Mouse (Mus musculus) liver, embryonic 12.5 days (tissue): ENCODE data around the gene Psmc2. TPM values are rescaled to one million over a fixed set of nuclear protein-coding genes. Genes with fewer than 3 reads are reported as not detected.

ENCODE experiments used
- ATAC-seq: fragments of 200-750 bp; cut with Nextera tagmentation; 2 replicates; pipeline ENCODE4 v1.8.0; 2017; ENCODE audit warnings: moderate number of reproducible peaks, mild to moderate bottlenecking, moderate library complexity
- H3K27ac ChIP-seq: fragments of 300-500 bp; sonication (generic); 2 replicates; pipeline ENCODE4 v1.5.1; 2016; ENCODE audit warnings: mild to moderate bottlenecking
- H3K27me3 ChIP-seq: fragments of 300-500 bp; sonication (generic); replicated peaks from 2 replicates; pipeline ENCODE4 v1.6.1; 2016; ENCODE audit warnings: mild to moderate bottlenecking, moderate library complexity
- H3K36me3 ChIP-seq: fragments of 300-500 bp; sonication (generic); 2 replicates; pipeline ENCODE4 v1.6.1; 2016; ENCODE audit warnings: mild to moderate bottlenecking, moderate library complexity
- H3K4me1 ChIP-seq: fragments of 300-500 bp; sonication (generic); 2 replicates; pipeline ENCODE4 v1.6.1; 2016
- H3K4me2 ChIP-seq: fragments of 300-500 bp; sonication (generic); 2 replicates; pipeline ENCODE4 v1.6.1; 2016; ENCODE audit warnings: mild to moderate bottlenecking, moderate library complexity
- H3K4me3 ChIP-seq: fragments of 300-500 bp; sonication (generic); 2 replicates; pipeline ENCODE4 v1.5.1; 2016; ENCODE audit warnings: mild to moderate bottlenecking, moderate library complexity
- H3K9ac ChIP-seq: fragments of 300-500 bp; sonication (generic); 2 replicates; pipeline ENCODE4 v1.6.1; 2016; ENCODE audit warnings: mild to moderate bottlenecking, moderate library complexity
- H3K9me3 ChIP-seq: fragments of 300-500 bp; sonication (generic); replicated peaks from 2 replicates; pipeline ENCODE4 v1.6.1; 2016; ENCODE audit warnings: mild to moderate bottlenecking, moderate library complexity
- WGBS: fragments of 180-500 bp; shearing (Covaris S2); methylation state at CpG from one replicate; pipeline ENCODE4 v1.1.7; 2016; ENCODE audit not compliant: insufficient replicate concordance; 5-methylcytosine and 5-hydroxymethylcytosine counted together
- polyA plus RNA-seq: library from polyadenylated mRNA; unstranded; fragments of >200 nt; fragmentation: Nextera tagmentation; extraction: Ambion mirVana; gene quantifications from 2 replicates; pipeline ENCODE4 v1.2.1, GENCODE M21; 2016

Gene Psmc2
- polyA plus RNA-seq, 1 experiment from 2014 or later, result 188 TPM

DNA sequence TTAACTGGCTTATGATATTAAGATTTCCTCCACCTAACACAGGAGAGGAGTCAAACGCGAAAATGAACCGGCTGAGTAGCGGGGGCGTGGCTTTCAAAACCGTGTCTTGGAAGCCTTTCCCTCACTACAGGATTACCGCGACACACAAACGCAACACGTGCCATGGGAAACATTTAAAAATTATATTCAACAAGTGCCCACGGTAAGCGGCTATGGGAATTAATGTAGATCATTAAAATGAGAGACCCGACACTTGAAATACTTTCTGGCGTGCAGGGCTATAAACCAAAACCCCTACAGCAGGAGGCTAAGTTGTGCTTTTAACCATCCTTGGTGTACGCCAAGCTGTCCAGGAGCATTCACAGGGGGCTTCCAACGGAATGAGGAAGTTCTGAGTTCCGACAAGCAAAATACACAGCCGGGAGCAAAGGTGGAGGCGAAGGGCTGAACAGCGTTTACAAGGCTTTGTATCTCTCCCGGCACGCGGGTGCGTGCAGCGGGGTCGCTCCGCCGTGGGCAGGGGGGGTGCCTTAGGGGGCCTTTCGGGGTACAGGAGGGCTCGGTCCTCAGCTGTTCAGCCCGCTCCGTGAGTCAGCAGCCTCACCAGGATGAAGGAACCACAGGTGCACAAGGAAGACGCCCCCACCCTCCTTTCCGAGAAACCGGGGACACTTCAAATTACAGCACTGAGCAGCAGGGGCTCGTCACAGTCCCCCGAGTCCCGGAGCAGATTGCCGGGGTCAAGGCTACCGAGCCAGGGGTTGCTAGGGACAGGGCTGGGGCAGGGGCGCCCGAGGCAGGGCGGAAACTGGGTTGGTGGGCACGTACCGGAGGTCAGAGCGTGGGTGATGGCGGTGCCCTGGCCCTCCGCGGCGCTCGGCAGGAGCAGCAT, 676 bp upstream of the Psmc2 start:
- 1% methylated on average over 51 of the region's 51 CpGs for WGBS
- Histone ChIP-seq H3K36me3 (peaks cover 50% of the 10 kb centered on the region), H3K4me2 (peak overlapping the region; percentile 97), H3K4me3 (peak overlapping the region; percentile 99), H3K27me3 (no peaks in the 10 kb centered on the region), H3K27ac (peak overlapping the region; percentile 79), H3K9me3 (no peaks in the 10 kb centered on the region), H3K4me1 (peaks cover 33% of the 10 kb centered on the region), H3K9ac (peak overlapping the region; percentile 90)
- peak; percentile 53 for ATAC-seq

DNA sequence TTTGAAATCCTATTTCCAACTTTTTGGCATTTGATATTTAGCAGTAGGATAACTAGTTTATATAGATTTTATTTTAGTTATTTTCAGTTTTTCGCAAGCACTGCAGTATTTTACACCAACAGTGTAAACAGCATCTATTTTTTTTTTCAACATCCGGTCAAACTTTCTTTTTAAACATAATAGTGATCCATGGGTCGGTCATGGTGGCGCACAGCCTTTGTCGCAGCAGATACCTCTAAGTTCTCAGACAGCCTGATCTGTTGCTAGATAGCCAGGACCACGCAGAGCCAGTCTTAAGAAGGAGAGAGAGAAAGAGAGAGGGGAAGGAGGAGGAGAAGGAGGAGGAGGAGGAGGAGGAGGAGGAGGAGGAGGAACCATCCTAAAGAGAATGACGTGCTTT, 693 bp downstream of the Psmc2 start:
- H3K4me3 ChIP-seq, result peak overlapping the region; percentile 99
- H3K9ac ChIP-seq, result peak overlapping the region; percentile 94

DNA sequence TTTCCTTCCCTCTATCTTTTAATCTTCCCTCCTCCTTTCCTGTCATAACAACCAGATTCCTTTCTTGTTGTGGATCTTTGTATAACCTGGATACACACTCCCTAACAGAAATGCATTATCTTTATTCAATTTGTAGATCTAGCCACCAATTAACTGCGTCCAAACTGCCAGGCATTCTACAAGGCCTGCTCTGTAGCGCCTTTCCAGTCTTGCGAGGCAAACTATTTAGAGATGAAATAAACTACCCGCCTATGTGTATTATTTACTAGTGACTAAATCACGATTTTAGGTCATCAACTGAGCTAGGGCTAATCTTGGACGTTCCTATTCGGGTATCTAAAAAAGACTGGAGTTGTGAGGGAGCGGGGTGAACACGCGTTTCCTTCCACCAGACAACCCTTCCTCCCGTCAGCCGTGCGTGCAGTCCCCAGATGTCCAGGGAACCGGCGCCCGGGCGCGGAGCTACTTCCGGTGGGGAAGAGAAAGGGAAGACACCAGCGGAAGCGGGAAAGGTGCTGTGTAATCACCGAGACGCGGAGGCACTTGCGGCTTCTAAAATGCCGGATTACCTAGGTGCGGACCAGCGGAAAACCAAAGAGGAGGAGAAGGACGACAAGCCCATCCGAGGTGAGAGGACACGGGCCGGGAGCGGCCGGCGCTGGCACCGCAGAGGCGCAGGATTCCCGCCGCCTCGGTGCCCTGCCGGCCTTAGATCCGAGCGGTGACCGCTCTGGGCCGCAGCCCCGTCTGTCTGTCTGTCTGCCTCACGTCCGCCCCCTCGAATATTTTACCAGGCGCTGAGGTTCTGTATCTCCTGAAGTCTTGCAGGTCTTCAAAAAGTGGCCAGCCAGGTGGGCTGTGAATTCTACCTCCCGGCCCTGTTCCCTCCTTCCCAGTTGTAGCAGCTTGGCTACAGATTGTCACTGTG, 1.4 kb downstream of the Psmc2 start:
- Histone ChIP-seq H3K9me3 (no peaks in the 10 kb centered on the region), H3K4me1 (peaks cover 43% of the 10 kb centered on the region), H3K4me3 (peak overlapping the region; percentile 99), H3K4me2 (peak overlapping the region; percentile 97), H3K9ac (peak overlapping the region; percentile 94), H3K27ac (peak overlapping the region; percentile 94), H3K36me3 (peaks cover 46% of the 10 kb centered on the region), H3K27me3 (no peaks in the 10 kb centered on the region)
- ATAC-seq, result peak; percentile 81
- WGBS, result 2% methylated on average over 51 of the region's 51 CpGs

More for the DNA sequence above, 693 bp downstream of the Psmc2 start:
- Histone ChIP-seq H3K36me3 (peaks cover 48% of the 10 kb centered on the region), H3K4me1 (peaks cover 43% of the 10 kb centered on the region), H3K9me3 (no peaks in the 10 kb centered on the region), H3K27me3 (no peaks in the 10 kb centered on the region), H3K4me2 (peak overlapping the region; percentile 97), H3K27ac (peak overlapping the region; percentile 94)
- no peak for ATAC-seq
- 53% methylated on average over 7 of the region's 7 CpGs for WGBS

DNA sequence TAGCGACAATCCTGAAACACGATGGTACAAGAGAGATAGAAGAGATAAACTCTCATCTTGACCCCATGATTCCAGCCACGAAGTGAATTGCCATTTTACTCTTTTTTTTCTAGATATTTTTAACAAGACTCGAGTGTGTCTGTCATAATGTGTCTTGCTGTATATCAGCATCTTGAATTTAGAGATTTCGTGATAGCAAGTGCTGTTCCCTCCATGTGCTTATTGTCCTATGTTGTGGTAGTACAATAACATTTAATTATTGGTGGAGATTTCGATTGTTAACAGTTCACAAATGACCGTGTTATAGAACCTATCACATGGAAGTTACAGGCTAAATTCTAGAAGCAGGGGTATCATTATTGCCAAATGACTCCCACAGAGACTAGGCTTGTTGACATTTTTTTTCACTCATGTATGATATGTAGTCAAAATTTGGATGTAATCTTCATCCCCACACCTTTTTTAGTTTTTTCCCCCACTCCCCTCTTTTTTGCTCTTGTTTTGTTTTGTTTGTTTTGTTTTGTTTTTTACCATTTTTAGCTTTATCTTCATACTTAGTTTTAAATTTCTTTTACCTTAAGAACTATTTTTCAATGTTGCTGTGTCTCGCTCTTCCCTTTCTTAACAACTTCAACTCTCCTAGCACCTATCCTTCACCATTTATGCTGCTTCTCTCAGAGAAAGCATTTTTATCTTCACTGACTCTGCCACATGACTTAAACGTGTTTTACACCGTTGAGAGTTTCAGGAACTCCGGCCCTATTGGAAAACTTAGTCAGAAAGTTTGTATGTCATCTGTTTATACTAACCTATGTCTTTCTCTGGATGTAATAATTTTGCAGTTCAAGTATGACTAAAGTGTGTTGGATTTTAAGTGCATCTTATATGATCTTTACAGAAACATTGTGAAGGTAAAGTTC, 2.4 kb downstream of the Psmc2 start:
- ATAC-seq, result no peak
- 23% methylated on average over 11 of the region's 11 CpGs for WGBS
- Histone ChIP-seq H3K36me3 (peaks cover 46% of the 10 kb centered on the region), H3K27me3 (no peaks in the 10 kb centered on the region), H3K9ac (peak overlapping the region; percentile 94), H3K4me1 (peaks cover 43% of the 10 kb centered on the region), H3K4me3 (peak overlapping the region; percentile 99), H3K27ac (peak overlapping the region; percentile 94), H3K4me2 (peak overlapping the region; percentile 97), H3K9me3 (no peaks in the 10 kb centered on the region)

DNA sequence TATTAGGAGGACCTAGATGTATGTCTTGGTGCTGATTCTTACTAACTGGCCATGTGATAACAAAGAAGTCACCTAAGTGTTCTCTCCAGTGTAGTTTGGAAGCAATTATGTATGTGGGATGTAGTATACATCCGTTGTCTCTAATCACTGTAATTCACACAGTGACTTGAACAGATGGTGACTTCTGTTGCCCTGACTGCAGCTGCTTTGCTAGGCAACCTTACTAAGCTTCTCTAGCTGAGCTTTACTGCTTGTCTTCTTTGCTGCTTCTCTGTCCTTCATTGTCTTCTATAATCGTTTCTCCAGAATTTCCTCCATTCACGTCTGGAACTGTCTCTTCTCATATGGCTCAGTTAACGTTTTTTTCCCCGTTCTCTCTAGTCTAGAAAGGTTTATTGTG, 4.0 kb downstream of the Psmc2 start:
- H3K4me1 ChIP-seq, result peaks cover 41% of the 10 kb centered on the region
- no peak for ATAC-seq
- H3K36me3 ChIP-seq, result peaks cover 39% of the 10 kb centered on the region
- 65% methylated on average over 5 of the region's 5 CpGs for WGBS
- H3K4me3 ChIP-seq, result no peak overlapping the region
- H3K27ac ChIP-seq, result no peak overlapping the region
- no peak overlapping the region for H3K9ac ChIP-seq
- no peaks in the 10 kb centered on the region for H3K9me3 ChIP-seq
- no peaks in the 10 kb centered on the region for H3K27me3 ChIP-seq
- H3K4me2 ChIP-seq, result peak overlapping the region; percentile 97

DNA sequence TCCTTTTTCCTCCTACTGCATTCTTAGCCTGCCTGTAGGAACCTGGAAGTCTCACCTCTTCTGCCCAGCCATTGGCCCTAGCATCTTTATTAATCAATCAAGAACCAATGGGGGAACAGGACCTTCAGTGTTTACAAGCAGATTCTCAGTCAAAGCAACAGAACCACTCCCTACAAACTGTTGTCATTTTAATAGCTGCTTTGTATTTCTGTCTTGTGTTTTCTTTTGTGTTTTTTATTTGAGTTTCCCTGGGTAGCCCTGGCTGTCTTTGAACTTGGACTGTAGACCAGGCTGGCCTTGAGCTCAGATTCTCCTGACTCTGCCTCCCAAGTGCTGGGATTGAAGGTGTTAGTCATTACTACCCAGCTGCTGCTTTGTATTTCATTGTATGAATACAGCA, 7.1 kb downstream of the Psmc2 start:
- no peak overlapping the region for H3K4me3 ChIP-seq
- no peak overlapping the region for H3K4me2 ChIP-seq
- H3K4me1 ChIP-seq, result peaks cover 32% of the 10 kb centered on the region
- H3K9ac ChIP-seq, result no peak overlapping the region
- no peak for ATAC-seq
- no peaks in the 10 kb centered on the region for H3K9me3 ChIP-seq
- H3K27me3 ChIP-seq, result no peaks in the 10 kb centered on the region
- no peak overlapping the region for H3K27ac ChIP-seq
- H3K36me3 ChIP-seq, result peaks cover 61% of the 10 kb centered on the region

DNA sequence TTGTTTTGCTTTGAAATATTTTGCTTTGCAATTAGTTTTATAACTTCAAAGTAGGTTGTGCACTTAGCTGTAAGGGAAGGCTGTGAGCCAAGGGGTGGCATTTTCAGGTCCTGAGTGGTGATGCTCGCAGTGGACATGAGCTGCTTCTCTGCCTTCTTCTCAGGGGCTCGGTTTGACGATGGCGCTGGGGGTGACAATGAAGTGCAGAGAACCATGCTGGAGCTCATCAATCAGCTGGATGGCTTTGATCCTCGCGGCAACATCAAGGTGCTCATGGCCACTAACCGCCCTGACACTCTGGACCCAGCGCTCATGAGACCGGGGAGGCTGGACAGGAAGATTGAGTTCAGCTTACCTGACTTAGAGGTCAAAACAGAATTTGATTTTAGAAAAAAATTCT, 17.8 kb downstream of the Psmc2 start:
- Histone ChIP-seq H3K4me3 (no peak overlapping the region), H3K4me1 (no peaks in the 10 kb centered on the region), H3K27me3 (no peaks in the 10 kb centered on the region), H3K4me2 (no peak overlapping the region), H3K36me3 (peaks cover 66% of the 10 kb centered on the region), H3K9ac (no peak overlapping the region), H3K9me3 (no peaks in the 10 kb centered on the region), H3K27ac (no peak overlapping the region)
- ATAC-seq, result no peak
- 97% methylated on average over 9 of the region's 9 CpGs for WGBS

DNA sequence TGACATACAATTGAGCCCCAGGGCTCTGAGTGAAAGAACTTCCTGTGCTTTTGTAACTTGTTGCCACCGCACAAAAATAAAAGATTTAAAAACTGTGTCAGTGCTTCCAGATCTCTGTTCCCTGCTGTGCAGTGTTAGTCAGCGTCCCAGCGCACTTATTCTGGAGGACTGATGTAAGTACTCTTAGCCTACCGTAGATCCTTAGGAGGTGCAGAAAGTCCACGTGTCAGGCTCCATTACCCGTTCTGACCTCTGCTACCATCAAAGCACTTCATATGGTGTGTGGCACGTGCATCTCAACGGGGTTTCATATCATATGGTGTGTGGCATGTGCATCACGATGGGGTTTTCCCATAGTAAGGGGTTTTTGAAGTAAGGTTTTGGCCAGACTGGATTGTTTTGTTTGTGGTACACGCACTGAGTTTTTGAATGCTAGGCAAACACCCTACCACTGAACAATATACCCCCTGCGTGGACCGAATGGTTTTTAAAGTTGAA, 18.7 kb downstream of the Psmc2 start:
- ATAC-seq, result no peak

DNA sequence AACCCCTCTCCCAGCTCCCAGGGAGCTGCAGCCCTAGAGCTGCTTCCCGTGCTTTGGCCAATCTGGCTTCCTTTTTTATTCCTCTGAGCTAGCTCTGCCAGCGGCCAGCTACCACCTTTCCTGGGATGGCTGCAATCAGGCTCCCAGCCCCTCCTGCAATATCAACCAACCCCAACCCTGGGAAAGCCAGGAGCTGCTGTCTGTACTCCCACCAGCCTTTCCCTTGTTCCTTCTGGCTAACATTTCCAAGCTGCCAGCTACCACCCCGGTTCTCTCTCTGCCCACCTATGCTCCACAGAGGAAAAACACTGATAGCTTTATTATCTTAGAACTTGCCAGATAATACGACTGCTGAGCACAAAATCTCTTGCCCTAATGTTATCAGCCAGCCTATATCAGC, 19.8 kb downstream of the Psmc2 start:
- no peaks in the 10 kb centered on the region for H3K4me1 ChIP-seq
- H3K36me3 ChIP-seq, result peaks cover 48% of the 10 kb centered on the region
- ATAC-seq, result no peak
- H3K27ac ChIP-seq, result no peak overlapping the region
- WGBS, result 57% methylated on average over 4 of the region's 4 CpGs
- no peaks in the 10 kb centered on the region for H3K27me3 ChIP-seq
- no peak overlapping the region for H3K4me2 ChIP-seq
- no peak overlapping the region for H3K4me3 ChIP-seq
- H3K9me3 ChIP-seq, result no peaks in the 10 kb centered on the region
- H3K9ac ChIP-seq, result no peak overlapping the region

More for the DNA sequence above, 18.7 kb downstream of the Psmc2 start:
- Histone ChIP-seq H3K9ac (no peak overlapping the region), H3K4me2 (no peak overlapping the region), H3K27ac (no peak overlapping the region), H3K4me1 (no peaks in the 10 kb centered on the region), H3K9me3 (no peaks in the 10 kb centered on the region), H3K27me3 (no peaks in the 10 kb centered on the region), H3K4me3 (no peak overlapping the region), H3K36me3 (peaks cover 58% of the 10 kb centered on the region)
- WGBS, result 91% methylated on average over 12 of the region's 12 CpGs

DNA sequence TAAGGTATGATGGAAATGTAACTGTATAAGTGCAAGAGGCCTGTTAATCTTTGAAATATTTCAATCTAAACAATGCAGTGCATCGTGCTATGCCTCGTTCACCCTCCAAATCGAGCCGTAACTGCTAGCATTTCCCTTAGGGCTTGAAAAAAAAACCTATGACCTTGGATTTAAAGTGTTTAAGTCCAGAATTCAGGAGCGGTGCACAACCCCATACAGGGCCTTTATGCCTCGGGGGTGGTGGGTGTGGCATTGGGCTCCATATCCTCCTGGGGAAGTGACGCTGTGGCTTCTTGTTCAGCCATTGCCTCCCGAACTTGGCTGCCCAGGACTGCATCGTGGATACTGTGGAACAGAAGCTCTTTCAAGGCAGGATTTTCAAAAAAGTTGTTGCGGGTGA, 25.8 kb downstream of the Psmc2 start:
- H3K27ac ChIP-seq, result no peak overlapping the region
- no peak for ATAC-seq
- H3K9ac ChIP-seq, result no peak overlapping the region
- H3K27me3 ChIP-seq, result no peaks in the 10 kb centered on the region
- no peaks in the 10 kb centered on the region for H3K9me3 ChIP-seq
- WGBS, result 73% methylated on average over 10 of the region's 10 CpGs
- no peaks in the 10 kb centered on the region for H3K36me3 ChIP-seq
- no peak overlapping the region for H3K4me2 ChIP-seq
- H3K4me1 ChIP-seq, result no peaks in the 10 kb centered on the region
- H3K4me3 ChIP-seq, result no peak overlapping the region

DNA sequence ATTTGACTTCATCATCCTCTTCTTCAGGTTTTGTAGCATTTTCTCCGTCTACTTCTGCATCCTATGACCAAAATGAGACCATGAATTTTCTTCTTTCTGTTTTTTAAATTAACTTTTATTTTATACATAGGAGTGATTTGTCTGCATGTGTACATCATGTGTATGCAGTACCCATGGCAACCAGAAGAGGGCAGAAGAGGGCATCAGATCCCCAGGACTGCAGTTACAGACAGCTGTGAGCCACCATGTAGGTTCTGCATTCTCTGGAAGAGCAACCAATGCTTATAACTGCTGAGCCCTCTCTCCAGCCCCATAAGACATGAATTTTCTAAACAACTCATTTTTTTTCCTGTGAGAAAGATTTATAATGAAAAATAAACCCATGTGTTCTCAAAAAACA, 28.9 kb downstream of the Psmc2 start:
- no peaks in the 10 kb centered on the region for H3K9me3 ChIP-seq
- H3K4me1 ChIP-seq, result no peaks in the 10 kb centered on the region
- ATAC-seq, result no peak
- no peak overlapping the region for H3K4me3 ChIP-seq
- 27% methylated on average over 1 of the region's 1 CpGs for WGBS
- no peaks in the 10 kb centered on the region for H3K27me3 ChIP-seq
- H3K36me3 ChIP-seq, result no peaks in the 10 kb centered on the region
- no peak overlapping the region for H3K4me2 ChIP-seq
- H3K27ac ChIP-seq, result no peak overlapping the region
- no peak overlapping the region for H3K9ac ChIP-seq
